Mouse (Mus musculus) midbrain, postnatal 0 days (tissue): ENCODE measurements around the gene Dhx34. TPM values are rescaled to one million over a fixed set of nuclear protein-coding genes. Genes with fewer than 3 reads are reported as not detected.

Experiments used
- ATAC-seq: fragments of 200-750 bp; cut with Nextera tagmentation; 2 replicates; pipeline ENCODE4 v1.8.0; 2017; ENCODE audit warnings: moderate number of reproducible peaks, mild to moderate bottlenecking, moderate TSS enrichment, moderate library complexity; ENCODE audit not compliant: low FRiP score
- DNase-seq: peaks from one replicate; pipeline ENCODE4 v3.0.0-alpha.2; 2015; ENCODE audit warnings: low spot score
- H3K27ac ChIP-seq: fragments of 300-500 bp; sonication (generic); 2 replicates; pipeline ENCODE4 v1.5.1; 2014; ENCODE audit warnings: low read depth, mild to moderate bottlenecking, low read length, mixed read lengths
- H3K27me3 ChIP-seq: fragments of 300-500 bp; sonication (generic); 2 replicates; pipeline ENCODE4 v1.6.1; 2014; ENCODE audit warnings: low read length, control low read depth, mixed read lengths; ENCODE audit not compliant: insufficient read depth
- H3K36me3 ChIP-seq: fragments of 300-500 bp; sonication (generic); 2 replicates; pipeline ENCODE4 v1.6.1; 2014; ENCODE audit warnings: low read length, control low read depth, mixed read lengths; ENCODE audit not compliant: insufficient read depth
- H3K4me1 ChIP-seq: fragments of 300-500 bp; sonication (generic); 2 replicates; pipeline ENCODE4 v1.6.1; 2014; ENCODE audit warnings: mild to moderate bottlenecking, control low read depth, antibody characterized with exemption, low read length, mixed read lengths; ENCODE audit not compliant: insufficient read depth
- H3K4me2 ChIP-seq: fragments of 300-500 bp; sonication (generic); 2 replicates; pipeline ENCODE4 v1.6.1; 2014; ENCODE audit warnings: low read depth, mild to moderate bottlenecking, low read length, mixed read lengths; ENCODE audit not compliant: poor library complexity, severe bottlenecking
- H3K4me3 ChIP-seq: fragments of 300-500 bp; sonication (generic); 2 replicates; pipeline ENCODE4 v1.5.1; 2014; ENCODE audit warnings: low read depth, mild to moderate bottlenecking, low read length, moderate library complexity
- H3K9ac ChIP-seq: fragments of 300-500 bp; sonication (generic); replicated peaks from 2 replicates; pipeline ENCODE4 v1.6.1; 2014; ENCODE audit warnings: mild to moderate bottlenecking, low read length, moderate library complexity, mixed read lengths; ENCODE audit not compliant: poor library complexity, severe bottlenecking
- H3K9me3 ChIP-seq: fragments of 300-500 bp; sonication (generic); 2 replicates; pipeline ENCODE4 v1.6.1; 2016; ENCODE audit warnings: low read length, control low read depth
- CTCF ChIP-seq: IDR thresholded peaks from 2 replicates; pipeline ENCODE4 v1.5.1; 2016; ENCODE audit warnings: antibody characterized with exemption, mild to moderate bottlenecking
- WGBS: fragments of 180-500 bp; shearing (Covaris S2); extraction: QIAGEN DNeasy Blood & Tissue Kit; methylation state at CpG from one replicate; pipeline ENCODE4 v1.1.7; 2014; 5-methylcytosine and 5-hydroxymethylcytosine counted together
- polyA plus RNA-seq: library from polyadenylated mRNA; unstranded; fragments of >200 nt; fragmentation: Nextera tagmentation; extraction: Ambion mirVana; gene quantifications from 2 replicates; pipeline ENCODE4 v1.2.1, GENCODE M21; 2015
- total RNA-seq: library from RNA; depleted of rRNA; stranded (reverse); fragments of >200 nt; gene quantifications from 2 replicates; pipeline ENCODE4 v1.2.3, GENCODE M21; 2014

Dhx34 gene
- total and polyA plus RNA-seq, 2 experiments from 2014 or later: 9.3 to 18.3 TPM

DNA sequence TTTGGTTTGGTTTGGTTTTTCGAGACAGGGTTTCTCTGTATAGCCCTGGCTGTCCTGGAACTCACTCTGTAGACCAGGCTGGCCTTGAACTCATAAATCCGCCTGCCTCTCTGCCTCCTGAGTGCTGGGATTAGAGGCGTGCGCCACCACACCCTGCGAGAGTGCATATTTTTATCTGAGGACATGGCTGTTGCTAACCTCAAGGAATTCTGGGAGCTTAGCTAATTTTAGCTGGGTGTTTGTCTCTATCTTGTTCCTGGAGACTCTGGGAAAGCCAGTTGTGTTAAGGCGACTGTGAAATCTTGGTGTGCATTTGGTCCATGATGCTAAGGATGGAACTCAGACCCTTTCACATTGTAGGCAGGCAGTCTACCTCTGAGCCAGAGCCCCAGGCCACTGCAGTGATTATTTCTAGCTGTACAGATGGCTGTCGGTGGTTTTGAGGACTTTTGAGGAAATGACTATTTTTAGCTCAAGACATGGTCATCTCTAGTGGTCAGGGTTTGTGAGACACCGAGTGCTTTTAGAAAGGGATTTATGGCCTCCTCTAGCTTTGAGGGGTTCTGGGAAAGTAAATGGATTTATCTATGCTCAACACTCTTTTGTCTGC lies 65.6 kb downstream of the Dhx34 start:
- no peaks in the 10 kb centered on the region for H3K4me1 ChIP-seq
- ATAC-seq: no peak
- no peak for DNase-seq
- 73% methylated on average over 8 of the region's 8 CpGs for WGBS
- TF ChIP-seq CTCF: no peak
- no peaks in the 10 kb centered on the region for H3K9me3 ChIP-seq
- peaks cover 6% of the 10 kb centered on the region for H3K36me3 ChIP-seq
- no peak overlapping the region for H3K27ac ChIP-seq
- H3K27me3 ChIP-seq: no peaks in the 10 kb centered on the region
- no peak overlapping the region for H3K9ac ChIP-seq
- H3K4me3 ChIP-seq: no peak overlapping the region
- no peak overlapping the region for H3K4me2 ChIP-seq

DNA sequence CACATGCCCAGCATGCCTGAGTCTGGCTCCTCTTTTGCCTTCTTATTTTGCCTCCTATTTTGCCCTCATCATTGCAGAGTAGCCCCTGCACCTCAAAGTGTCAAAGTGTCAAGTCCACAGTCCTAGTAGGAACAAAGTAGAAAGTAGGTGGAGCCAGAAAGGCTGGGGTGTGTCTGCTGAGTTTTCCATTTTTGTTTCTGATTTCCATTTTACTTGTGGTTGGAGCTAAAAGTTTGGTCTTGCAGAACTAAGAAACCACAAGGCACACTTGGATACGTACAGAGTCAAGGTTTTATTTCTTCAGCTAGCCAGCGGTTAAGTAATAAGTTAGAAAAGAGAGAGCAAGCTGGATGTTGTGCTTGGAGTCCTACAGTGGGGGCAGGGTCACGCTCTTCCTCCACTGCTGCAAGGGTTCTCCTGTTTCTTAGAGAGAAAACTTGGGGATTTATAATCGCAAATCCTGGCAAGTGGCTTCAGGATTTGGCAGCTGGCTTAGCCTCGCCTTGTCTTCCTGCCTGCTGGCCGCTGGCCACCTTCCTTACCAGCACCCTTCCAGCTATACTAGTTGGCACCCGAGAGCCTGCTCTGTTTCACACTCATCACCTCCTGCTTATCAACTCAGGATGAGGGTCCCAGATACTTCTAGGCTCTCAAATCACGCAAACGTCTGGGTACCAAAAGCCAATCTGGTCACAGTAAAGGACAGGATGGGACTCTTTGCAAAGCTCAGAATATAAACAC lies 66.5 kb downstream of the Dhx34 start:
- DNase-seq (peak; percentile 35), ATAC-seq (no peak)
- Histone ChIP-seq H3K9ac (no peak overlapping the region), H3K27ac (no peak overlapping the region), H3K4me1 (no peaks in the 10 kb centered on the region), H3K36me3 (peaks cover 6% of the 10 kb centered on the region), H3K4me3 (no peak overlapping the region), H3K9me3 (no peaks in the 10 kb centered on the region), H3K27me3 (no peaks in the 10 kb centered on the region), H3K4me2 (no peak overlapping the region)
- WGBS: 75% methylated on average over 9 of the region's 9 CpGs
- TF ChIP-seq CTCF: no peak

DNA sequence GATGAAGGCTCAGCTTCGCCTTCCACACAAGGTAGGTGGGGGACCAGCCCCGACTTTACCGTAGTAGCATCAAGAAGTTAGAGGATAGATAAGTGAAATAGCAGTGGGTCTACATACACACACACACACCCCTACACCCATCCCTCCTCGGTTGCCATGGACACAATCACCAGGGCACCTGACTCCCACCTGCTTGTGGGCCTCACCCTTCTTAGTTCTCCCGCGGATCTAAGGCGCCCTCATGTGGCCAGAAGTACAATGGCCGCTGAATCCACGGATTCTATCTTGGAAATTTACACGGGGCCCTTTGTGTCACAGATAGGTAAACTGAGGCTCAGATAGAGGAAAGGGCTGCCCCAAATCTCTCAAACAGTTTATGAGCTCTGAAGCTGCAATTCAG lies 68.3 kb downstream of the Dhx34 start:
- H3K9me3 ChIP-seq: no peaks in the 10 kb centered on the region
- H3K27ac ChIP-seq: no peak overlapping the region; the same call in 1 of the 2 replicates
- H3K9ac ChIP-seq: no peak overlapping the region
- DNase-seq (peak; percentile 81), ATAC-seq (peak; percentile 76)
- H3K36me3 ChIP-seq: peaks cover 6% of the 10 kb centered on the region
- no peaks in the 10 kb centered on the region for H3K4me1 ChIP-seq
- TF ChIP-seq CTCF: peak; percentile 89
- no peak overlapping the region for H3K4me2 ChIP-seq
- H3K4me3 ChIP-seq: no peak overlapping the region
- H3K27me3 ChIP-seq: no peaks in the 10 kb centered on the region
- 17% methylated on average over 10 of the region's 10 CpGs for WGBS

DNA sequence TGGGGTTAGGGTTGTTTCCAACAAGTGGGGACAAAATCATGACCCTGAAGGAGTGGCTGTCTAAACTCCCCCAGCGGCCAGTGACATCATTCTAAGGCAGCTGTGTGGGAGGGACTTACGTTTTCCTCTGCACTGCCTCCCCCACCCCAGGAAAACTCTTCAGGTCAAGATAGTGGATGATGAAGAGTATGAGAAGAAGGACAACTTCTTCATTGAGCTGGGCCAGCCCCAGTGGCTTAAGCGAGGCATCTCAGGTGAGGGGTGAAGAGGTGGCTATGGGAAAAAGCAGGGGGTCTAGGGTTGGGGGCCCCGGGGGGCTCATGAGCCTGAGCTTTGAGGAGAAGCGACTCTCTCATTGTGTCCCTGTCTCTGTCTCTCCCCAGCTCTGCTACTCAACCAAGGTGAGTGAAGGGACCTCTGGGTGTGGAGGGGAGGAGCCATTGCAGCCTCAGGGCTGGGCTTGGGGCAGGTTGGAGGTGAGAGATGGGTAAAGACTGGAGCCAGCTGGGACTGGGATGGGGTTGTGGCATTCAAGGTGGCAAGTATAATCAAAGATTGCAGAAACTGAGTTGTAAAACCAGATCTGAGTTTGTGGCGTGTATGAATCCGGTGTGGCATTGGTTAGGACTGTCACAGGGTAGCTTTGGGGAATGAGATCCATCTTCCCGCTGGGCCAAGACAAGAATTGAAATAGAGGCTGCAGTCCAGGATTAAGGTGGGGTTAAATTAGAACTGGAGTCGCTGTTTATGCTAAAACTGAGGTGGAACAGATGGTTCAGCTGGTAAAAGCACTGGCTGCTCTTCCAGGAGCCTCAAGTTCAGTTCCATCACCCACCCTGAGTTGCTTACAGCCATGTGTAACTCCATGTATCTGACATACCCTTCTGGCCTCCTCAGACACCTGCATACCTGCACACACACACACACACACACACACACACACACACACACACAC lies 71.4 kb downstream of the Dhx34 start:
- no peak for TF ChIP-seq CTCF
- no peak overlapping the region for H3K27ac ChIP-seq
- no peaks in the 10 kb centered on the region for H3K4me1 ChIP-seq
- no peak overlapping the region for H3K4me2 ChIP-seq
- no peak for ATAC-seq
- H3K27me3 ChIP-seq: no peaks in the 10 kb centered on the region
- DNase-seq: no peak
- no peak overlapping the region for H3K9ac ChIP-seq
- 80% methylated on average over 9 of the region's 9 CpGs for WGBS
- no peaks in the 10 kb centered on the region for H3K9me3 ChIP-seq
- no peak overlapping the region for H3K4me3 ChIP-seq
- peaks cover 11% of the 10 kb centered on the region for H3K36me3 ChIP-seq

DNA sequence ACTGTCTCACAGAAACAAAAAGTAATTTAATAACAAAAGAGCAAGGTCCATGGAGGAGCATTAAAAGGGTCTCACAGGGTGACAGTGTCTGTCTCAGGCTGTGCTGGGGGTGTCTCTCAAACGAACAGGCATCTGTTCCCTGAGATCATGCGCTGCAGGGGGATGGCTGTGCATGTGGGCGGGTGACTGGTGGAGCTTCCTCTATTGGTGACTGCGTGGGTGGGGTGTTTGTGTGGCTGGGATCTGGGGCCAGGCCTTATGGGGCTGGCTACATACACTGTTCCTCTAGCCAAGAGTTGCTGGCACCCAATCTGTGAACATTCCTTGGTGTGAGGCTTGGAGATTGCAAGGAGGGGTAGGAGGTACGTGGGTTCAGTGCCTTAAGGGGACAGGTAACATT lies 72.6 kb downstream of the Dhx34 start:
- Histone ChIP-seq H3K36me3 (peaks cover 19% of the 10 kb centered on the region), H3K4me3 (no peak overlapping the region), H3K4me1 (no peaks in the 10 kb centered on the region), H3K9ac (no peak overlapping the region), H3K9me3 (no peaks in the 10 kb centered on the region), H3K27ac (no peak overlapping the region), H3K27me3 (no peaks in the 10 kb centered on the region), H3K4me2 (no peak overlapping the region)
- ATAC-seq (no peak), DNase-seq (no peak)
- 61% methylated on average over 5 of the region's 5 CpGs for WGBS
- TF ChIP-seq CTCF: no peak
